Mouse (Mus musculus) CH12.LX (cell line): ENCODE measurements around the gene Sapcd2.

ENCODE experiments used
- CTCF ChIP-seq, 2 experiments: IDR thresholded peaks in 1 of 2; conservative IDR thresholded peaks in 1 of 2; 2 replicates each; pipeline ENCODE4 v1.5.1; 2011 to 2012; ENCODE audit warnings: low read depth in 2 of 2, low read length in 2 of 2, improper control_type of control experiment in 1 of 2, inconsistent platforms in 1 of 2, mild to moderate bottlenecking in 1 of 2, moderate library complexity in 1 of 2
- ELF1 ChIP-seq: IDR thresholded peaks from 2 replicates; pipeline ENCODE4 v1.6.1; 2014; ENCODE audit warnings: low read depth, mild to moderate bottlenecking, inconsistent platforms, low read length, improper control_type of control experiment
- HCFC1 ChIP-seq: IDR thresholded peaks from 2 replicates; pipeline ENCODE4 v1.6.1; 2012; ENCODE audit warnings: low read depth, mild to moderate bottlenecking, inconsistent platforms, low read length, improper control_type of control experiment
- MAFK ChIP-seq: IDR thresholded peaks from 2 replicates; pipeline ENCODE4 v1.6.1; 2011; ENCODE audit warnings: low read length, improper control_type of control experiment; ENCODE audit not compliant: insufficient replicate concordance
- MEF2A ChIP-seq: IDR thresholded peaks from 2 replicates; pipeline ENCODE4 v1.6.1; 2014; ENCODE audit warnings: low read depth, mild to moderate bottlenecking, inconsistent platforms, low read length, improper control_type of control experiment, borderline replicate concordance
- POLR2A ChIP-seq: IDR thresholded peaks from 2 replicates; pipeline ENCODE4 v1.6.1; 2011; ENCODE audit warnings: low read depth, mild to moderate bottlenecking, improper control_type of control experiment, low read length

DNA sequence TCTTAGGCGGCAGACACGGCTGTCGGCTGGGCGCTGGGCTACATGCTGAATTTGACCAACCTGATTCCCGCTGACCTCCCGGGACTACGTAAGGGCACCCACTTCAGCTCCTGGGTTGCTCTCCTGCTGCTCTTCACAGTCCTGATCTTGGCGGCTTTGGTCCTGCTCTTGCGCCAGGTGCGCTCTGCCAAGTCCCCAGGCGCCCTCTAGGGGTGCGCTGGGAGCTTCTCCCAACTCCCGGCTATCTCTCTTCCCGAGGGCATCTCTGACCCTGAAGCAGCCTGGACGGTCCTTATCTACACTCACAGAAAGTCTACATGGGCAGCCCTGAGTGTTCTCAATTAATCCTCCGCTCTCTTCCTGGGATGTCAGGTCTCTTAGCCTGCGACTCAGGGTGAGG lies 28.6 kb downstream of the Sapcd2 start:
- no peak for TF ChIP-seq MAFK
- TF ChIP-seq CTCF (conservative IDR thresholded peaks at IDR 0.05 in 1 of 2, IDR thresholded peaks at IDR 0.05 in 1 of 2; ENCODE audit: low read depth in 2 of 2, low read length in 2 of 2): peak in 1 of 2 experiments; percentile 79; a peak in 3 of 4 replicates
- no peak for TF ChIP-seq MEF2A
- TF ChIP-seq POLR2A: no peak
- TF ChIP-seq ELF1: no peak
- TF ChIP-seq HCFC1: no peak
